Mouse (Mus musculus) liver, embryonic 14.5 days (tissue): ENCODE measurements at regions not wholly inside any gene's neighbourhood (a gene's known extent, or its start where the extent isn't known, plus 50 kb on each side); places are given as distances from the start of the nearest gene placed in this dataset.

Experiments
- CTCF ChIP-seq: IDR thresholded peaks from 2 replicates; pipeline ENCODE4 v1.5.1; 2016; ENCODE audit warnings: antibody characterized with exemption, low read depth, control low read depth
- EP300 ChIP-seq: IDR thresholded peaks from 2 replicates; pipeline ENCODE4 v1.6.1; 2016; ENCODE audit warnings: antibody characterized with exemption, low read depth

DNA sequence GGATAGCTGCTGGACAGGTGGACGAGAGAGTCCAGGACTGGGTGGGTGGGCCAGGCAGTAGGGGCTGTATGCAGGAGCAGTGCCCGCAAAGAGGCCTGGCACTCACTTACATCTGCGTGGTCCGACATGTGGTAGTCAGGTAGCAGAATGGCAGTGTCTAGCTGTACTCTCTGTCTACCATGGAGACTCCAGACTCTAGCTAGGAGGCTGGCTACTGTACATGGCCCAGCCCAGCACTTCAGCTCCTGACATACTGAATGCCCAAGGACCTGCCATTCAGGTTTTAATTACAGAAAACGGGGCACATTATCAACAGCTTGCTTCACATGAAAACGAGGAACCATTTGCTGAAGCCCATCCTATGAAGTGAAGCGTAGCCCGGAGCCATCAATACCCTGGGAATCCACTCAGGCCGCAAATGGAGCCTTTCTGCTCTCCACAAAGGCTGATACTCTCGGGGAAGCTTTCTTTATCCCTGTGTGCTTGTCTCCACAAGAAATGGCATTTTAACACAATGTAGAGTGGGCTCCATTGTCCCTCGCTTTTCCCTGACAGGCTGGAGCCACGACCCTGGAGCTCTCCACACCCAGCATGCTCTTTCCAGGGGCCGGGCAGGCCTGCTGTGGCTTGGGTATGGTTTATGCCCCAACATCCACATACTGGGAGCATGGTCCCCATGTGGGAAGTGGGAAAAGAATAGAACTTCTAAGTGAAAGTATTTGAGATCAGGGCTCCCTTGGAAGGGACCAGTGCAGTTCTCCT is 110.6 kb upstream of the A530016L24Rik start:
- no peak for TF ChIP-seq CTCF
- TF ChIP-seq EP300, result no peak
